ENCODE assay signal across 9 mouse cellular contexts in the genomic region with DNA sequence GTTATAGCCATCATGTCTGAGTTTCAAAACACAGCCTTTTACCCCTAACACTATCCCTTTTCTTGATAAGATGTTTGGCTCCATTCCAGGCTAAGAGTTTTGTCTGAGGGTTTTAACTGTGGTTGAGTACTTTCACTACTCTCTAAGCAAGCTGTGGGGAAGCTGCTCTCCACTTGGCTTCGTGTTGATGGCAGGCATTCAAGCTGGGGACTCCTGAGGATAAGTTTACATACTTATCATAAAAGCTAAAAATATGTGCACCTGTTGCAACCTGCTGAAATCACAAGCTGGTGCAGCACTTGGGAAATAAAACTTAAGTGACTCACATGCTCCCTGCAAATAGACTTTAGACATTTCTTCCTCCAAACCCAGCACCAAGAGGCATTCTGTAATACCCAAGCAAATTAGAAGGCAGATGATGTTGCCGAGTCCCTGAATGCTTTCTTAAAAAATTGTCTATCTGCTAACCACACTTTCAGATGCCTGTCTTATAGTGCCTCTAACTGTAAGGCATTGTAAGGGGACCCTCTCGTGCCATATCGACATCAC.
DNase-seq lines count a peak whose midpoint lies in the region; ATAC-seq and TF ChIP-seq lines count a peak whose summit lies in the region.
"Had no signal": no experiment of that assay in that cellular context is flagged by ENCODE, and none has a peak within 500 bp of the region (broad histone marks: within the 10 kb centered on the region; RNA-seq: fewer than 3 reads in every experiment).

No protein-coding gene starts in this region.

- TF ChIP-seq CTCF in forebrain, postnatal 0 days (IDR thresholded peaks at IDR 0.05; ENCODE audit: low read depth) = no peak
- no peak for TF ChIP-seq CTCF in lung, adult 2 months (IDR thresholded peaks at IDR 0.05; ENCODE audit: insufficient read depth, low read length)

- no peak overlapping the region for H3K9ac ChIP-seq in forebrain, postnatal 0 days
- H3K9ac ChIP-seq: neural tube, embryonic 13.5 days had no signal

- no peak overlapping the region for H3K4me2 ChIP-seq in forebrain, postnatal 0 days (ENCODE audit: low read depth)
- H3K4me2 ChIP-seq: neural tube, embryonic 13.5 days had no signal

- no peaks in the 10 kb centered on the region for H3K36me3 ChIP-seq in forebrain, postnatal 0 days (ENCODE audit: insufficient read depth)
- no peaks in the 10 kb centered on the region for H3K36me3 ChIP-seq in forebrain, embryonic 10.5 days (replicated peaks)
- H3K36me3 ChIP-seq: neural tube, embryonic 13.5 days had no signal

- no peak for ATAC-seq in forebrain, postnatal 0 days

- no peak for TF ChIP-seq POLR2A in lung, adult 2 months (IDR thresholded peaks at IDR 0.05; ENCODE audit: borderline replicate concordance, extremely low read depth, low read depth, low read length)

- H3K9me3 ChIP-seq in forebrain, postnatal 0 days (ENCODE audit: low read length) = no peaks in the 10 kb centered on the region
- no peaks in the 10 kb centered on the region; the same call in 1 of the 2 replicates for H3K9me3 ChIP-seq in forebrain, embryonic 10.5 days
- H3K9me3 ChIP-seq: neural tube, embryonic 13.5 days had no signal

- 71% methylated on average over 4 of the region's 4 CpGs for WGBS in forebrain, postnatal 0 days
- 90% methylated on average over 4 of the region's 4 CpGs for WGBS in forebrain, embryonic 10.5 days
- 44% methylated on average over 4 of the region's 4 CpGs for WGBS in lung, adult 2 months

- peak; percentile 50 for DNase-seq in forebrain, postnatal 0 days
- no peak for DNase-seq in forebrain, embryonic 10.5 days (ENCODE audit: extremely low spot score, low spot score)
- peak; percentile 62 for DNase-seq in urinary bladder, postnatal 14 days (ENCODE audit: low spot score)
- DNase-seq in urinary bladder, adult 2 months (ENCODE audit: low spot score) = no peak
- DNase-seq in lung, adult 2 months = peak; percentile 21
- peak; percentile 63 for DNase-seq in telencephalon, adult 2 months (ENCODE audit: low read depth, low spot score)
- DNase-seq in layer of hippocampus, postnatal 36 days = no peak
- DNase-seq in spleen, adult 12 weeks (ENCODE audit: low spot score) = no peak

- no peak overlapping the region for H3K27ac ChIP-seq in forebrain, postnatal 0 days (ENCODE audit: low read depth, low read length)
- no peak overlapping the region for H3K27ac ChIP-seq in forebrain, embryonic 10.5 days
- H3K27ac ChIP-seq: neural tube, embryonic 13.5 days had no signal

- H3K4me1 ChIP-seq in forebrain, postnatal 0 days (ENCODE audit: insufficient read depth) = no peaks in the 10 kb centered on the region
- H3K4me1 ChIP-seq in forebrain, embryonic 10.5 days = peaks cover 10% of the 10 kb centered on the region
- no peaks in the 10 kb centered on the region for H3K4me1 ChIP-seq in lung, adult 2 months (ENCODE audit: control insufficient read depth, insufficient read depth, low read length)

- H3K4me3 ChIP-seq in forebrain, postnatal 0 days (ENCODE audit: low read depth, low read length) = no peak overlapping the region
- no peak overlapping the region for H3K4me3 ChIP-seq in forebrain, embryonic 10.5 days
- H3K4me3 ChIP-seq in lung, adult 2 months (replicated peaks; ENCODE audit: extremely low read depth, low read depth, low read length) = no peak overlapping the region
- H3K4me3 ChIP-seq: neural tube, embryonic 13.5 days had no signal

- no peaks in the 10 kb centered on the region for H3K27me3 ChIP-seq in forebrain, postnatal 0 days (ENCODE audit: insufficient read depth, low read length)
- no peaks in the 10 kb centered on the region for H3K27me3 ChIP-seq in forebrain, embryonic 10.5 days (ENCODE audit: poor library complexity, severe bottlenecking)
- H3K27me3 ChIP-seq: neural tube, embryonic 13.5 days had no signal

Comparison
In these comparisons a context has a peak if more than half of its experiments do, and no peak if none do; other contexts are left out.
1. DNase-seq: peak in forebrain, postnatal 0 days (single experiment), urinary bladder, postnatal 14 days (single experiment), lung, adult 2 months (single experiment) and telencephalon, adult 2 months (single experiment); none in forebrain, embryonic 10.5 days (single experiment), urinary bladder, adult 2 months (single experiment), layer of hippocampus, postnatal 36 days (0 of 2) and spleen, adult 12 weeks (single experiment).